Mouse (Mus musculus) cerebellum, postnatal 4 days (tissue): ENCODE results near the gene Lrrc8d.

Experiments used
- DNase-seq, 2 experiments: peaks; one replicate each; pipeline ENCODE4 v3.0.0; 2022; ENCODE audit warnings: low spot score in 2 of 2, mixed read lengths in 1 of 2

Lrrc8d gene

DNA sequence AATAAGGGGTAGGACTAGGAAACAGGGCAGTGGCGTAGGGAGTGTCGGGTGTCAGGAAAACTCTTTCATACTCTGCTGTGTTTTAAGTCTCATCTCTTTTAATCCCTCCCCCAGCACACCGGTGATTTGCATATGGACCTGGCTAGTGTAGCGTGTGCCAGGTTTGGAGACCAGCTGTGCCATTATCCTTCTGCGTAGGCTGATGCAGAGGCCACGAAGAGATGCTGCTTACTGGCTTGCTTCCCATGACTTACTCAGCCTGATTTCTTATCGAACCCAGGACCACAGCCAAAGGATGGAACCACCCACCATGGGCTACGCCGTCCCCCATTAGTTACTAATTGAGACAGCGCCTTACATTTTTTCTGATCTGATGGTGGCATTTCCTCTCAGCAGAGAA, 64.6 kb downstream of the Lrrc8d start:
- DNase-seq = no peak

- no peak for DNase-seq
These were observed 65.6 kb downstream of the Lrrc8d start for GRCm38 (mm10) chr5:105765386-105765785.

DNA sequence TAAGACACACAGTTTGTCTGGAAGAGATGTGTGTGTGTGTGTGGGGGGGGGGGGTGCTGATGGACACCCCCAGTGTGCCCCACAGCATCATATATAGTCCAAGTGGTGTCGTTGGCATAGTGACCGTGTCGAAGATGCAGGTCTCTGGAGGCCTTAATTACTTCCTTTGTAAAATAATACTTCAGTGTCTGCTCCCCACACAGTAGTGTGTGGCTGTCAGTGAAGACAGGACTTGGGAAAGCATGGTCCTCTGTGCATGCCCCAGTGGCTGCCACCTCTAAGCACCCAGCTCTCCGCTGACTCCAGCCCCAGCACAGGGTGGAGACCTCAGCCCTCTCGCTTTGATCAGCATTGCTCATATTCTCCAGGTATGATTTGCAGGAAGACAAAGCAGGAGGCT, 76.6 kb downstream of the Lrrc8d start:
- no peak for DNase-seq

GRCm38 (mm10) chr5:105776978-105777593, 77.3 kb downstream of the Lrrc8d start:
- no peak for DNase-seq

- no peak for DNase-seq
These were observed 77.9 kb downstream of the Lrrc8d start for GRCm38 (mm10) chr5:105777645-105778044.

DNA sequence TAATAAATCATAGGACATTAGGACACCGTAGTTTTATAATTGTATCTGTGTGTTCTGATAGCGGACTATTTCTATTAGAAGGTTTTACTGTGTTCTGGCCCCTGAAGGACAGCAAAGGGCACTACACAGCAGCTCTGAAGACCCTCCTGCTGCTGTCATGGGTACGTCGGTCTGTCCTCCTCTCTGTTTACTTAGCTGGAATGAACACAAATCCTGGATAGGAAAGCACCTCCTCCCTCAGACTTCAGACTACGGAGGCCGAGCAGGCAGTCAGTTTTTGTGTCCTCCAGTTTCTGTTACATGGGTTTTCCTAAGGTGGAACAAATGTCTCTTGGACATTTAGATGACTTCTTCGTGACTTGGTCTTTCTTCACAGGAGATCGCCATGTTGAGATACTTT, 78.4 kb downstream of the Lrrc8d start:
- no peak for DNase-seq

GRCm38 (mm10) chr5:105778723-105779122, 79.0 kb downstream of the Lrrc8d start:
- DNase-seq = no peak

DNA sequence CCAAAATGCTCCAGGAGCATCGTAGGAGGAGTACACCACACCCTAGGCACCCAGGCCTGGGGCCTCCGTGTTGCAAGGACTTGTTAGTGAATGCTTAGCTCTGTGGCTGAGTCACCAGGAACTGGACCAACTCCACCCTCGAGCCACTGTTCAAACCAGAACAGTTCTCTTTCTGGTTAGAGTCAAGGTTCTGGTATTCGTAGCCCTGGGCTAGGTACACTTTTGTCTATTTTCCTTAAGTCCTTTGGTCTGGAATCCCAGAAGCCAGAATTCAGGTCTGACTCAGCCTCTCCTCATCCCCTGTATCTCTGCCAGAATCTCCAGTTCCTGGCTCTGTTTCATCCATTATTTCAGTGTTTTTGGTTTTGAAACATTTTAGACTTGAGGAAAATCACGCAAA, 79.6 kb downstream of the Lrrc8d start:
- no peak for DNase-seq

- DNase-seq = no peak
These were observed 84.1 kb downstream of the Lrrc8d start for GRCm38 (mm10) chr5:105783848-105784247.

DNA sequence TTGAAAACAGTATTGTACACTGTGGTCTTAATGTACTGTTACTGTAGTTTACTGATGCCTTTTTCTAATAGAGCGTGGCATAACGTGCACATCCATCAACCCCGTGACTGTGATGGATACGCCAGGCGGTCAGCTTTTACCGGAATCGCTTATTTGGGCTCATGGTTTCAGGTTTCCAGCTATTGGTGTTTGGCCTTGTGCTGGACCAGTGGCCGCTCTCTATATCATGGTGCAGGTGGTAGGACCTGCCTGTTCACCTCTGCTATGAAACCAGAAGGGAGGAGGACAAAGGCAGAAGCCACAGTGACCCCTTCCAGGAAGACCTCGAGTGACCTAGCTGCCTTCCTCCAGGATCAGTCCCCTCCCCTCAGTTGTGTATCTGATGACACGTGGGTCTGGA, 85.0 kb downstream of the Lrrc8d start:
- no peak for DNase-seq

DNA sequence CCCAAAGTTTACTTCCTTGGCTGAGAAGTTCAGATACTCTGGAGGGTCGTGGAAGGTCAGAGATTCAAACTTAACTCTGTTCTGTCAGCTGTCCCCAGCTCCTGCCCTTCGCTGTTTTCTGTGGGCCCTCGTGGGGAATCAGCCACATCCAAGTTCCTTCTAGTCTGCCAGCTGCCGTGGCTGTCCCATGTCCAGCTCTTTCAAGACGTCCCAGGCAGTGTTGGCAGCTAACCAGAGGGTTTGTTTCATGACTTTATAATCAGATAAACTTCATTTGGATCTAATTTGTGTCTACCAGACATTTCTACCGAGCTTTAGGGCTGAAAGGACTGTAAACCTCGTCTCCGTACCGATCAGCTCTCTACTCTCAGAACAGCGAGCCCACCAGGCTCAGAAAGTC, 87.8 kb downstream of the Lrrc8d start:
- no peak for DNase-seq

GRCm38 (mm10) chr5:105789801-105790200, 90.0 kb downstream of the Lrrc8d start:
- no peak for DNase-seq

GRCm38 (mm10) chr5:105792331-105792801, 92.6 kb downstream of the Lrrc8d start:
- DNase-seq = peak in 1 of 2 experiments; percentile 15

DNA sequence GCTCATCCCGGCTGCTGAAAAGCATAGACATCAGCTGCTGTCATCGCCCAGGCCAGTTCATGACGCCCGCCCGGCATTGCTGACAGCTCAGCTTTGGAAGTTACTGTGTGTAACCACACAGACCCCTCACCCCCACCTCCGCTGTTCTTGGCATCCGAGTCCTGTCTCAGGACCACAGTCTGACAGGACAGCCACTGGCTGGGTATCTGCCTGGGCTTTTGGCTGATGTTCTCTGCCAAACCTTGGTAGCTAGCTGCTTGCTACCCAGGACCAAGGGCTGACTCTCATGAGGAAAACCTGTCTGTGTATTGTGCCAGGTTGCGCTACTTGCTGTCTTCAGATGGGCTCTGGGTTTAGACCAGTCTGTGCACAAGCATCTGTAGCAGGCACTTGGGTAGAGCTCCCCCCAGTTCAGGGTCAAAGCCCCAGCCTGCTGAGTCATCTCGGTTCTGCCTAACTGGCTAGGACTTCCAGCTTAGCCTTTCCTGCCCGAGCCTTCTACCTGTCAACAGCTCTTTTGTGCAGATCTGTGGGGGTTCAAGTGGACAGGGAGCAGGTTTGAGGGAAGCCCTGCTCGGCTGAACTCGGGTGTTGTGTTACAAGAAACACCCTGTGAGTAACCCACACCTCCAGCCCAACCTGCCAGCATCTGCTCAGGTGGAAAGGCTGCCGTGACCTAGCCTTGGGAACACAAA, 93.2 kb downstream of the Lrrc8d start:
- peak in 1 of 2 experiments; percentile 63 for DNase-seq

- DNase-seq = no peak
These were observed 93.8 kb downstream of the Lrrc8d start for GRCm38 (mm10) chr5:105793548-105793940.

GRCm38 (mm10) chr5:105798421-105798820, 98.7 kb downstream of the Lrrc8d start:
- DNase-seq = no peak

DNA sequence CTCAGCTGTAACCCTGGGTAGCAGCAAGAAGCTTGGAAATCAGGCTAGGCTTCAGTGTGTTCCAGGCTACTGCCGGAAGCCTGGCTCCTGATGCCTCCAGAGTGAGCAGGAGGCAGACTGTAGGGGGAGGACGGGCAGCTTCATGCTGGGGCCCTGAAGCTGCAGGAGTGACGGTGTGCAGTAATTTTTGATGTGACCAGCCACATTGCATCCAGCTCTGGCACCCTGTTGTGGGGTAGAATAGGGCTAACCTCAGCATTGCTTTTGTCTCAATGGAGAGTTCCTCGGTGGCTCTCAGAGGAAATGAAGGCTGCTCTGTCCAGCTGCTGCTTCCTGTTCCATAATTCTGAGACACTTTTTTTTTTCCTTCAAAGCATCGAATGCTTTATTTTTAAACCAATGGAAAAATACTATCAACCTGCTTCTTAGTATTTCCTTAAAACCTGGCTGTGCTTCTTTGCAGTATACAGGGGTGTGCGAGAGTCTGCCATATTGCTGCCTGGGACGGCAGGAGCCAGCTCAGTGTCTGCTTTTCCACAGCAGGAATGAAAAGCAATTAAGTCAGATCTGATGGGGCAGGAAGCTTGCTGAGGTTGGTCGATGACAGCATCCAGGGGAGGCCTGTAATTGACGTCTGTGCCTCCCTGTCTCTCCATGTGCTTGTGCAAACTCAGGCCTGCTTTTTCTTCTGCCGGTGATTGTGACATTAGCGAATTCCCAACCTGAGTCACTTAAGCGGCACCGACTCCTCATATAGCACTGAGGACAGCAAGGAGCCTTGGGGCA, 100.3 kb downstream of the Lrrc8d start:
- no peak for DNase-seq

- DNase-seq = no peak
These were observed 101.3 kb downstream of the Lrrc8d start for GRCm38 (mm10) chr5:105801031-105801529.

DNA sequence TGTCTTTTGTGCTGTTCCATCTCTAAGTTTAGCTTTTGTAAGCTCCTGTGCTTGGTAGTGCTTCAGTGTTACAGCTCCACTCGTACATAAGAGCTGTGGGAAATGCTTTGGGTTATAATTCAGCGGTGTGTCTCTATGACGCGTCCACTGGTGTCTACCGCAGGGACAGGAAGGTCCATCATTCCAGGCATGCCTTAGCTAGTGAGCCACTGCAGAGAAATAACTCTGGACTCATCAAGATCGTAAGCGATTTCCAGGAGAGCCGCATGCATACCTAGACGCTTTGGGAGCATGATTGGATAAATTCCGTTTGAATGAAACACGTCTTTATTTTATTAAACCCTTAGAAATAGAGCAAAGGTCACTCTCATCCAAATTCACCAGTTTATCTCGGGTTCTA, 106.2 kb downstream of the Lrrc8d start:
- DNase-seq = no peak

- no peak for DNase-seq
These were observed 107.7 kb downstream of the Lrrc8d start for GRCm38 (mm10) chr5:105807461-105807860.

DNA sequence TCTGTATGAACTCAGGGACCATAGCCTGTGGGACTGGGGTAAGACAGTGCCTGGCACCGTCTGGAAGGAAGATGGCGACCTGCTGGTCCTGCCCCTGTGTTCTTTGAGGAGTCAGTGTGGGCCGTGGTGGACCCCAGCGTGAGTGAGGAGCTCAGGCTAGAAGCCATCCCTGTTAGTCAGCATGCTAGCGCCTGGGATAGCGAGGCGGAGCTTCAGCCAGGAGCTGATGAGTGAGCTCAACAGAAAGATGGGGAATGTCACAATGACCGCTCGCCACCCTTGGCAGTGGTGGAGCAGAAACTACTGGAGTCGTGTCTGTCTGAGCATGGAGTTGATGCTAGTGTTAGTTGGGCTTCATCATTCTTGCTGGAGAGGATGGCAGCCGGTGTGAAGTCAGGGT, 109.3 kb downstream of the Lrrc8d start:
- no peak for DNase-seq

DNA sequence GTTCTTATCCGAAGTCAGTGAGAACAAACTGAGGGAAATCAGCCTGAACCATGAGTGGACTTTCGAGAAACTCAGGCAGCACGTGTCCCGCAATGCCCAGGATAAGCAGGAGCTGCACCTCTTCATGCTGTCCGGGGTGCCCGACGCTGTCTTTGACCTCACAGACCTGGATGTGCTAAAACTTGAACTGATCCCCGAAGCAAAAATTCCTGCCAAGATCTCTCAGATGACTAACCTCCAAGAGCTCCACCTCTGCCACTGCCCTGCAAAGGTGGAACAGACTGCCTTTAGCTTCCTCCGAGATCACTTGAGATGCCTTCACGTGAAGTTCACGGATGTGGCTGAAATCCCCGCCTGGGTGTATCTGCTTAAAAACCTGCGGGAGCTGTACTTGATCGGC, 113.3 kb downstream of the Lrrc8d start:
- no peak for DNase-seq

- DNase-seq = no peak
These were observed 114.2 kb downstream of the Lrrc8d start for GRCm38 (mm10) chr5:105813974-105814373.
